ENCODE assay signal across 8 mouse cellular contexts in genomic region chr7:98307921-98308606, GRCm38 (mm10). TPM values are rescaled to one million over a fixed set of nuclear protein-coding genes. Genes with fewer than 3 reads are reported as not detected.
DNase-seq lines count a peak whose midpoint lies in the region; ATAC-seq and TF ChIP-seq lines count a peak whose summit lies in the region.

No protein-coding gene starts in this region.

- peak overlapping the region; percentile 98 for H3K4me3 ChIP-seq in erythroblast, embryonic 14.5 days (replicated peaks)
- H3K4me3 ChIP-seq in testis, adult 2 months (ENCODE audit: control insufficient read depth, low read depth, low read length): peak overlapping the region; percentile 88; the same call in 1 of the 2 replicates
- peak overlapping the region; percentile 87 for H3K4me3 ChIP-seq in liver, embryonic 11.5 days (ENCODE audit: low read depth, low read length)

- peaks cover 38% of the 10 kb centered on the region for H3K4me1 ChIP-seq in erythroblast, embryonic 14.5 days (ENCODE audit: control insufficient read depth)
- peaks cover 2% of the 10 kb centered on the region; the same call in 1 of the 2 replicates for H3K4me1 ChIP-seq in testis, adult 2 months (ENCODE audit: control insufficient read depth, insufficient read depth, low read length)
- peaks cover 11% of the 10 kb centered on the region; the same call in 1 of the 2 replicates for H3K4me1 ChIP-seq in liver, embryonic 11.5 days (replicated peaks; ENCODE audit: control insufficient read depth, insufficient read depth, low read length)

- peak overlapping the region; percentile 87 for H3K9ac ChIP-seq in liver, embryonic 11.5 days (ENCODE audit: low read depth, low read length)

- H3K36me3 ChIP-seq in erythroblast, embryonic 14.5 days (ENCODE audit: control insufficient read depth): peaks cover 7% of the 10 kb centered on the region
- H3K36me3 ChIP-seq in testis, adult 2 months (ENCODE audit: control insufficient read depth, insufficient read depth, low read length): no peaks in the 10 kb centered on the region
- no peaks in the 10 kb centered on the region for H3K36me3 ChIP-seq in liver, embryonic 11.5 days (ENCODE audit: control insufficient read depth, insufficient read depth, low read length)

- ATAC-seq in erythroblast, adult 5-6 weeks (replicated peaks; ENCODE audit: low FRiP score, poor library complexity, severe bottlenecking): no peak
- no peak for ATAC-seq in liver, embryonic 11.5 days (replicated peaks; ENCODE audit: low FRiP score)

- TF ChIP-seq CTCF in testis, adult 2 months (IDR thresholded peaks at IDR 0.05; ENCODE audit: control insufficient read depth, insufficient read depth, insufficient replicate concordance, low read depth, low read length): no peak

- TF ChIP-seq POLR2A in testis, adult 2 months (IDR thresholded peaks at IDR 0.05; ENCODE audit: control insufficient read depth, low read depth, low read length): no peak

- peak overlapping the region; percentile 80 for H3K4me2 ChIP-seq in liver, embryonic 11.5 days

- no peaks in the 10 kb centered on the region for H3K9me3 ChIP-seq in erythroblast, embryonic 14.5 days (ENCODE audit: control insufficient read depth, low read length)
- H3K9me3 ChIP-seq in liver, embryonic 11.5 days (ENCODE audit: control insufficient read depth, low read length): no peaks in the 10 kb centered on the region

- peak overlapping the region; percentile 76 for H3K27ac ChIP-seq in testis, adult 2 months (ENCODE audit: control insufficient read depth, insufficient read depth, low read depth, low read length)
- no peak overlapping the region for H3K27ac ChIP-seq in liver, embryonic 11.5 days (ENCODE audit: low read depth, low read length)

- 45% methylated on average over 9 of the region's 9 CpGs for WGBS in liver, embryonic 11.5 days

- no peak for DNase-seq in testis, postnatal 10 days (ENCODE audit: low spot score)
- DNase-seq in liver, embryonic 11.5 days (ENCODE audit: low spot score): no peak
- no peak for DNase-seq in ovary, postnatal 14 days (ENCODE audit: low spot score)
- DNase-seq in urinary bladder, postnatal 10 days (ENCODE audit: low spot score): no peak
- DNase-seq in retina, postnatal 1 day: no peak

- peaks cover 9% of the 10 kb centered on the region for H3K27me3 ChIP-seq in erythroblast, embryonic 14.5 days (ENCODE audit: control insufficient read depth)
- H3K27me3 ChIP-seq in testis, adult 2 months (ENCODE audit: control insufficient read depth, insufficient read depth, low read length): no peaks in the 10 kb centered on the region
- no peaks in the 10 kb centered on the region for H3K27me3 ChIP-seq in liver, embryonic 11.5 days (replicated peaks; ENCODE audit: control insufficient read depth, insufficient read depth, low read length)

RNA-seq across cellular contexts. Expression of gene Acer3, which starts 12.9 kb away (rescaled TPM):
- 0.07 and 0.15 TPM in 2 replicates for polyA plus RNA-seq in erythroblast, embryonic 14.5 days (2012)
- 18.4 and 22.2 TPM in 2 replicates for total RNA-seq in erythroblast, adult 5-6 weeks (2015; ENCODE audit: low replicate concordance)
- 17.0 and 27.6 TPM in 2 replicates for total RNA-seq in erythroblast, adult 5-6 weeks (2017; ENCODE audit: low replicate concordance)
- 6.2 and 11.3 TPM in 2 replicates for polyA plus RNA-seq in testis, adult 2 months (2012; rRNA removed)
- polyA plus RNA-seq in liver, embryonic 11.5 days (2014; fragmentation: Nextera tagmentation; extraction: Ambion mirVana): 35.2 and 35.8 TPM in 2 replicates

RNA-seq across cellular contexts. Expression of gene Tsku, which starts 53.1 kb away (rescaled TPM):
- polyA plus RNA-seq in erythroblast, embryonic 14.5 days (2012): 0.03 TPM in 1 of 2 replicates, not detected in the other
- total RNA-seq in erythroblast, adult 5-6 weeks (2015; ENCODE audit: low replicate concordance): not detected in 2 replicates
- 1.1 TPM in 1 of 2 replicates, not detected in the other for total RNA-seq in erythroblast, adult 5-6 weeks (2017; ENCODE audit: low replicate concordance)
- 5.1 and 5.6 TPM in 2 replicates for polyA plus RNA-seq in testis, adult 2 months (2012; rRNA removed)
- 4.3 and 4.8 TPM in 2 replicates for polyA plus RNA-seq in liver, embryonic 11.5 days (2014; fragmentation: Nextera tagmentation; extraction: Ambion mirVana)
